Mouse (Mus musculus): ENCODE results near the gene Palm3. TPM values are rescaled to one million over a fixed set of nuclear protein-coding genes. Genes with fewer than 3 reads are reported as not detected.

Palm3 gene
- total RNA-seq, 4 experiments from 2014 or later = 0.11 to 0.41 (median 0.23) TPM

GRCm38 (mm10) chr8:84023085-84023484, 1.8 kb downstream of the Palm3 start:
- peak; percentile 81 for DNase-seq (ENCODE audit: low spot score)

- no peak for DNase-seq (ENCODE audit: low spot score)
Measured at GRCm38 (mm10) chr8:84023631-84024030, 2.4 kb downstream of the Palm3 start.

GRCm38 (mm10) chr8:84024171-84024570, 2.9 kb downstream of the Palm3 start:
- DNase-seq (ENCODE audit: low spot score) = no peak

GRCm38 (mm10) chr8:84025863-84026262, 4.6 kb downstream of the Palm3 start:
- DNase-seq (ENCODE audit: low spot score) = no peak

GRCm38 (mm10) chr8:84027449-84027848, 6.2 kb downstream of the Palm3 start:
- no peak for DNase-seq (ENCODE audit: low spot score)

GRCm38 (mm10) chr8:84029272-84029671, 8.0 kb downstream of the Palm3 start:
- no peak for DNase-seq (ENCODE audit: low spot score)

GRCm38 (mm10) chr8:84032777-84033176, 11.5 kb downstream of the Palm3 start:
- DNase-seq (ENCODE audit: low spot score) = no peak

- DNase-seq (ENCODE audit: low spot score) = peak; percentile 62
Measured at GRCm38 (mm10) chr8:84038015-84038414, 16.7 kb downstream of the Palm3 start.

GRCm38 (mm10) chr8:84039050-84039449, 17.8 kb downstream of the Palm3 start:
- peak; percentile 76 for DNase-seq (ENCODE audit: low spot score)

- peak; percentile 79 for DNase-seq (ENCODE audit: low spot score)
Measured at GRCm38 (mm10) chr8:84042066-84042947, 21.0 kb downstream of the Palm3 start, which contains the start of gene Il27ra. Gene Il27ra, minus strand, starts transcription at chr8:84042589.

GRCm38 (mm10) chr8:84042948-84043342, 21.7 kb downstream of the Palm3 start:
- peak; percentile 44 for DNase-seq (ENCODE audit: low spot score)

- no peak for DNase-seq (ENCODE audit: low spot score)
Measured at GRCm38 (mm10) chr8:84044103-84044502, 22.8 kb downstream of the Palm3 start.

- DNase-seq (ENCODE audit: low spot score) = no peak
Measured at GRCm38 (mm10) chr8:84044900-84045299, 23.6 kb downstream of the Palm3 start, which contains the start of gene Rln3. Gene Rln3, minus strand, starts transcription at chr8:84045000.

GRCm38 (mm10) chr8:84046505-84046904, 25.2 kb downstream of the Palm3 start:
- no peak for DNase-seq (ENCODE audit: low spot score)

- DNase-seq (ENCODE audit: low spot score) = no peak
Measured at GRCm38 (mm10) chr8:84048171-84048570, 26.9 kb downstream of the Palm3 start.

GRCm38 (mm10) chr8:84052746-84053145, 31.5 kb downstream of the Palm3 start:
- no peak for DNase-seq (ENCODE audit: low spot score)

GRCm38 (mm10) chr8:84053229-84053628, 32.0 kb downstream of the Palm3 start:
- no peak for DNase-seq (ENCODE audit: low spot score)

GRCm38 (mm10) chr8:84057827-84058226, 36.6 kb downstream of the Palm3 start:
- no peak for DNase-seq (ENCODE audit: low spot score)

GRCm38 (mm10) chr8:84059226-84059625, 38.0 kb downstream of the Palm3 start:
- DNase-seq (ENCODE audit: low spot score) = no peak

GRCm38 (mm10) chr8:84060245-84060644, 39.0 kb downstream of the Palm3 start:
- DNase-seq (ENCODE audit: low spot score) = no peak

- peak; percentile 41 for DNase-seq (ENCODE audit: low spot score)
Measured at GRCm38 (mm10) chr8:84063861-84064610, 42.8 kb downstream of the Palm3 start.

GRCm38 (mm10) chr8:84065037-84065436, 43.8 kb downstream of the Palm3 start, which contains the start of gene Gm10643:
Gene Gm10643, minus strand, starts transcription at chr8:84065137.
- no peak for DNase-seq (ENCODE audit: low spot score)
